Mouse (Mus musculus): Measurements from ENCODE around the gene Ptprc. TPM values are rescaled to one million over a fixed set of nuclear protein-coding genes. Genes with fewer than 3 reads are reported as not detected.

The Ptprc gene
- total and polyA plus RNA-seq, 3 experiments: 13.1 to 15.1 TPM; not detected in 1

- Histone ChIP-seq H3K27ac (ENCODE audit: control insufficient read depth, low read depth, low read length) (no peak overlapping the region), H3K4me1 (ENCODE audit: control insufficient read depth in 1 of 2, insufficient read depth in 2 of 2, low read length in 2 of 2) (no peaks in the 10 kb centered on the region), H3K36me3 (ENCODE audit: control insufficient read depth in 1 of 2, insufficient read depth in 2 of 2, low read length in 2 of 2) (no peaks in the 10 kb centered on the region), H3K9me3 (replicated peaks; ENCODE audit: insufficient read depth, low read length) (no peaks in the 10 kb centered on the region), H3K79me2 (ENCODE audit: control insufficient read depth, insufficient read depth, low read length, poor library complexity) (no peaks in the 10 kb centered on the region), H3K27me3 (ENCODE audit: control insufficient read depth in 1 of 2, insufficient read depth in 2 of 2, low read length in 2 of 2) (no peaks in the 10 kb centered on the region; a peak in 1 of 4 replicates), H3K4me3 (ENCODE audit: control insufficient read depth in 1 of 2, insufficient read depth in 1 of 2, low read depth in 2 of 2, low read length in 2 of 2) (no peak overlapping the region), H3K9ac (ENCODE audit: control insufficient read depth, low read depth, low read length, poor library complexity, severe bottlenecking) (no peak overlapping the region)
- TF ChIP-seq CHD1 (IDR thresholded peaks at IDR 0.05; ENCODE audit: low read depth, low read length): no peak
- TF ChIP-seq ZNF384 (IDR thresholded peaks at IDR 0.05; ENCODE audit: low read depth, low read length): no peak
- TF ChIP-seq TAL1 (IDR thresholded peaks at IDR 0.05; ENCODE audit: low read length): no peak
- no peak for TF ChIP-seq MYB (IDR thresholded peaks at IDR 0.05; ENCODE audit: low read depth, low read length)
- no peak for TF ChIP-seq MXI1 (IDR thresholded peaks at IDR 0.05; ENCODE audit: low read depth, low read length)
- TF ChIP-seq POLR2A (IDR thresholded peaks at IDR 0.05; ENCODE audit: control insufficient read depth in 1 of 2, insufficient read depth in 1 of 2, low read depth in 1 of 2, low read length in 2 of 2, poor library complexity in 1 of 2): no peak
- TF ChIP-seq CTCF (IDR thresholded peaks at IDR 0.05 in 2 of 3, conservative IDR thresholded peaks at IDR 0.05 in 1 of 3; ENCODE audit: control insufficient read depth in 1 of 3, insufficient read depth in 1 of 3, low read depth in 2 of 3, low read length in 3 of 3, poor library complexity in 1 of 3, severe bottlenecking in 1 of 3): no peak
- TF ChIP-seq POLR2AphosphoS2 (IDR thresholded peaks at IDR 0.05; ENCODE audit: low read length): no peak
- TF ChIP-seq POLR2AphosphoS5 (IDR thresholded peaks at IDR 0.05; ENCODE audit: borderline replicate concordance, low read depth, low read length): no peak
- TF ChIP-seq MAX (IDR thresholded peaks at IDR 0.05; ENCODE audit: low read length): no peak
- TF ChIP-seq ELF1 (IDR thresholded peaks at IDR 0.05; ENCODE audit: low read depth, low read length): no peak
- TF ChIP-seq MYC (IDR thresholded peaks at IDR 0.05; ENCODE audit: low read depth, low read length): no peak
- peak; percentile 16 for DNase-seq (ENCODE audit: low read depth, low spot score)
These were observed 16.4 kb upstream of the Ptprc start for GRCm38 (mm10) chr1:138191689-138192508.

DNA sequence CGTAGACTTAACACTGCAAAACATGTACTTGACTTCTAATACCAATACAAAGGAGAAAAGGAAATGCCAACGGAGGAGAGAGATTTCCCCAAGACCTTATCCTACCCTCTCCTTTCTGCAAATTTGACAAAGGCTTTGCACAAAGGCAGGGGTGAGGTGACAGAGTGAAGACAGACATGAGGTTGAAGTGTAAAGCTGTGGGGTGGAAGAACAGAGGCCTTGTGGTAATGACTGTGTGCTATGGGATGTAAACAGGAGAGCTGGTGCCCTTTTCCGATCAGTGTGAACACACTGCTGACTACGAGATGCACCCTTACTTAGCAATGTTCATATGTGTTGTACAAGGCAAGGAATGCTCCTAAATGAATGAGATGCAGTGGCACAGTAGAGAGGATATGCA lies 12.6 kb upstream of the Ptprc start:
- no peak for TF ChIP-seq HCFC1 (IDR thresholded peaks at IDR 0.05; ENCODE audit: low read depth, low read length)
- TF ChIP-seq UBTF (IDR thresholded peaks at IDR 0.05; ENCODE audit: borderline replicate concordance, insufficient read depth, low read depth, low read length): no peak
- TF ChIP-seq RCOR1 (IDR thresholded peaks at IDR 0.05; ENCODE audit: low read depth, low read length): no peak
- no peak for TF ChIP-seq JUND (IDR thresholded peaks at IDR 0.05; ENCODE audit: low read depth, low read length)
- TF ChIP-seq ZC3H11A (IDR thresholded peaks at IDR 0.05; ENCODE audit: low read depth, low read length): no peak
- TF ChIP-seq POLR2A (IDR thresholded peaks at IDR 0.05; ENCODE audit: control insufficient read depth in 1 of 2, insufficient read depth in 1 of 2, low read depth in 1 of 2, low read length in 2 of 2, poor library complexity in 1 of 2): no peak
- TF ChIP-seq SIN3A (IDR thresholded peaks at IDR 0.05; ENCODE audit: low read length): no peak
- no peak for TF ChIP-seq BHLHE40 (IDR thresholded peaks at IDR 0.05; ENCODE audit: borderline replicate concordance, low read depth, low read length)
- TF ChIP-seq CHD1 (IDR thresholded peaks at IDR 0.05; ENCODE audit: low read depth, low read length): no peak
- TF ChIP-seq ZMIZ1 (IDR thresholded peaks at IDR 0.05; ENCODE audit: low read depth, low read length): no peak
- TF ChIP-seq RAD21 (IDR thresholded peaks at IDR 0.05; ENCODE audit: low read depth, low read length): no peak
- no peak for TF ChIP-seq NRF1 (IDR thresholded peaks at IDR 0.05; ENCODE audit: insufficient read depth, low read depth, low read length, poor library complexity, severe bottlenecking)
- TF ChIP-seq MAZ (IDR thresholded peaks at IDR 0.05; ENCODE audit: low read depth, low read length): no peak
- no peak for TF ChIP-seq KAT2A (conservative IDR thresholded peaks at IDR 0.05; ENCODE audit: low read depth, low read length)
- no peak for DNase-seq (ENCODE audit: low read depth, low spot score)
- no peak overlapping the region for H3K9ac ChIP-seq (ENCODE audit: control insufficient read depth, low read depth, low read length, poor library complexity, severe bottlenecking)

More for the DNA sequence above, 12.6 kb upstream of the Ptprc start:
- Histone ChIP-seq H3K9me3 (replicated peaks; ENCODE audit: insufficient read depth, low read length) (no peaks in the 10 kb centered on the region), H3K36me3 (ENCODE audit: control insufficient read depth in 1 of 2, insufficient read depth in 2 of 2, low read length in 2 of 2) (no peaks in the 10 kb centered on the region), H3K4me3 (ENCODE audit: control insufficient read depth in 1 of 2, insufficient read depth in 1 of 2, low read depth in 2 of 2, low read length in 2 of 2) (no peak overlapping the region), H3K27ac (ENCODE audit: control insufficient read depth, low read depth, low read length) (no peak overlapping the region), H3K79me2 (ENCODE audit: control insufficient read depth, insufficient read depth, low read length, poor library complexity) (no peaks in the 10 kb centered on the region), H3K27me3 (ENCODE audit: control insufficient read depth in 1 of 2, insufficient read depth in 2 of 2, low read length in 2 of 2) (no peaks in the 10 kb centered on the region), H3K4me1 (ENCODE audit: control insufficient read depth in 1 of 2, insufficient read depth in 2 of 2, low read length in 2 of 2) (no peaks in the 10 kb centered on the region)

Measured in MEL (cell line).